Mouse (Mus musculus) naive thymus-derived CD4-positive, alpha-beta T cell, adult 2 months (primary cell): ENCODE results near the gene Slc25a39.

ENCODE experiments used
- DNase-seq: peaks from one replicate; pipeline ENCODE4 v3.0.0-alpha.2; 2011; ENCODE audit warnings: low read depth

Slc25a39 gene

GRCm38 (mm10) chr11:102407834-102408215 is at the start of gene Slc25a39:
Gene Slc25a39 (minus strand): TSS chr11:102407946.
- no peak for DNase-seq

- DNase-seq, result peak; percentile 48
Observed at GRCm38 (mm10) chr11:102455740-102456396, 48.1 kb upstream of the Slc25a39 start.

- DNase-seq, result no peak
Observed at GRCm38 (mm10) chr11:102453131-102453530, 45.4 kb upstream of the Slc25a39 start.

GRCm38 (mm10) chr11:102449043-102450008 is 41.6 kb upstream of the Slc25a39 start:
- DNase-seq, result no peak

- peak; percentile 13 for DNase-seq
Observed at GRCm38 (mm10) chr11:102448327-102448726, 40.6 kb upstream of the Slc25a39 start.

- DNase-seq, result peak; percentile 79
Observed at GRCm38 (mm10) chr11:102447497-102447896, 39.8 kb upstream of the Slc25a39 start, which contains the start of gene Fam171a2. Gene Fam171a2 (minus strand): TSS chr11:102447682.

GRCm38 (mm10) chr11:102446581-102447461 is 39.1 kb upstream of the Slc25a39 start:
- DNase-seq, result peak; percentile 40

GRCm38 (mm10) chr11:102445891-102446361 is 38.2 kb upstream of the Slc25a39 start:
- DNase-seq, result no peak

GRCm38 (mm10) chr11:102445264-102445890 is 37.6 kb upstream of the Slc25a39 start:
- DNase-seq, result no peak

- DNase-seq, result no peak
Observed at GRCm38 (mm10) chr11:102444781-102445180, 37.0 kb upstream of the Slc25a39 start.

GRCm38 (mm10) chr11:102444321-102444720 is 36.6 kb upstream of the Slc25a39 start:
- DNase-seq, result no peak

GRCm38 (mm10) chr11:102443740-102444139 is 36.0 kb upstream of the Slc25a39 start:
- no peak for DNase-seq

- DNase-seq, result no peak
Observed at GRCm38 (mm10) chr11:102442089-102442488, 34.3 kb upstream of the Slc25a39 start.

GRCm38 (mm10) chr11:102441434-102441833 is 33.7 kb upstream of the Slc25a39 start:
- DNase-seq, result no peak

GRCm38 (mm10) chr11:102440255-102440654 is 32.5 kb upstream of the Slc25a39 start:
- no peak for DNase-seq

GRCm38 (mm10) chr11:102439093-102440082 is 31.6 kb upstream of the Slc25a39 start:
- no peak for DNase-seq

- DNase-seq, result peak; percentile 72
Observed at GRCm38 (mm10) chr11:102438212-102439092, 30.7 kb upstream of the Slc25a39 start.

- peak; percentile 32 for DNase-seq
Observed at GRCm38 (mm10) chr11:102437120-102438061, 29.6 kb upstream of the Slc25a39 start.
